Mouse (Mus musculus): ENCODE data around the gene Fgf10.

GRCm38 (mm10) chr13:118643138-118643537 lies 26.5 kb upstream of the Fgf10 start:
- no peak for TF ChIP-seq CTCF (IDR thresholded peaks at IDR 0.05)
- no peak for TF ChIP-seq EP300 (IDR thresholded peaks at IDR 0.05)

Data from lung, postnatal 0 days (tissue).